Mouse (Mus musculus) adrenal gland, adult 18-20 months (tissue): ENCODE measurements at regions not wholly inside any gene's neighbourhood (a gene's known extent, or its start where the extent isn't known, plus 50 kb on each side); places are given as distances from the start of the nearest gene placed in this dataset.

Source experiments
- DNase-seq, 2 experiments: peaks; one replicate each; pipeline ENCODE4 v3.0.0; 2021 to 2022; ENCODE audit warnings: low spot score in 2 of 2

DNA sequence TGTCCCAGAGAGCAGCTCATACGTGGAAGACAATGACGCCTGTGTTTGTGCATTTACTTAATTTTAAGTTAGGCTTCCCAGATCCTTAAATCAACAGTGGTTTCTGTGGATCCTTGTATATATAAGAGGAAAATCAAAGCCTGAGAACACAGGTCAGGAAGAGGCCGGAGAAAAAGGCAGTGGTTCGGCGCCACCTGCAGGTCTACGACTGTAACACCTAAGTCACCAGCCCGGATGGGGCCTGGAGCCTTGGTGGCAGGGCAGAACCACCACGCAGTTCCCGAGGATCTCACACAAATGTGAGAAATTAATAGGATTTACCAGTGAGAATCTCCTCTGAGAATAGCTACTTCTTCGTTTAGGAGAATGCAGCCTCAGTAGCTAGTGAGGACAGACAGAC, 62.9 kb upstream of the Zdhhc25 start:
- DNase-seq: peak; percentile 34 to 54

DNA sequence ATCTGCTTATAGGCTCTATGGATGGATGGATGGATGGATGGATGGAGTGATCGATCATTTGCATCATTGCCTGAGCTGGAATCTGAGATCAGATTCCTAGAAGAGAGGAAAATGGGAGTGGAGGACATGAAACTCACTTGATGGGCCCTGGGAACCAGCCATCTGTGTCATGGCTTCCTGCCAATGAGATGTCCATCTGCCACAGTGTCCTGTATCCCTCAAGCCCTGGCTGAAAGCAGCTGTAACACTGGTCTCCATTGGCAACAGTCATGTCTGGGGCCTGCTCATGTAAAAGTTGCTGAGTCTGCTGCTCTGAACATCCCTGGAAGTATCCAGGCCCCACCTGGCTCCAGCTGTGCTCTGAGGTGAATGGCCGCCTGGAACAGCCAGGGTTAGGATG, 57.5 kb upstream of the Zdhhc25 start:
- DNase-seq: no peak

DNA sequence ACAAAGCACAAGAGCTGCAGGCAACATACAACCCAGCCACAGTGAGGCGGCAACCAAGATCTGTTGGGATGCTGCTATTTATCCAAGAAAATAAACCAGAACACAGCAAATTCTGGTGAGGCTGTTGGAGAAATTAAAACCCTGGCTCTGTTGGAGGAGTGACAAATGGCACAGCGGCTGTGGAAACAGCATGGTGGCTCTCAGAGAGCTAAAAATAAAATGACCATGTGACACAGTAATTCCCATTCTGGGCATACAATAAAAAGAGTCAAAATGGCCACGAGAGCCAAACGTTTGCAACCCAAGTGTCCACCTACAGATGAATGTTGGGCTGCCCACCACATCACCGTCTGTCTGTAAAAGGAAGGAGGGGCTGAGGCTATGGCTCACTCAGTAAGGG, 55.9 kb upstream of the Zdhhc25 start:
- DNase-seq: no peak

DNA sequence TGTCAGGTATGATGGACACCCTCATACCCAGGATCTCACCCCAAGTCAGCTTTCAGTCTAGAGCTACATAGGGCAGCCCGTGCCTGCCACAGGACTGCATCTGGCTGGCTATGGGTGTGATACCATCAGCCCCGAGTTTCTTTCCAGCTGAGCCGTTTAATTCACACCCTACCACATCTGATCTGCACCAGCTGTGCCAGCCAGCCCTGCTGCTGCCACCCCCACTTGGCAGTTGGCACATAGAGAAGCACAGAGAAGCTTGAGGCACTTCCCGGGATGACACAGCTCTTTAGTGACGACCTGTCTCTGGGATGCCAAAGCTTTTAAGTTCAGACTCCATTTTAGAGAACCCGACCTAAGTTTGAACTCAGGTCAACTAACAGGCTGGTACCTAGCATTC, 51.8 kb upstream of the Zdhhc25 start:
- DNase-seq: no peak
